Comparison of ENCODE assay signal across 15 mouse cellular contexts in the genomic region with DNA sequence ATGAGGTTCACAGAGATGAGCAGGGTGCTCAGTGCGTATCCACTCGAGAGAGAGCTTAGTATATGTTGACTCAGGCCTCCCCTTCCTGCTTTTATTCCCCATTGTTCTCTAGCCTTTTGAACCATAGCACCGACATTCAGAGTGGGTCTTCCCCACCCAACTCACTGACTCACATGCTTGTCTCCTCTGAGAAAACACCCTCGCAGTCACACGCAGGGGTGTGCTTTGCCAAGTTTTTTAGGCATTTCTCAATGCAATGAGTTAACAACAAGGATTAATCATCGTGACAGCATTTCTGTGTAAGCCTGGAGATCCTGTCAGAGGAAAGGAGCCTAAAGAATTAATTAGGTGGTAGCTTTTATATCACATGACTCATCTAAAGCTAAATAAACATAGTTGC. TPM values are rescaled to one million over a fixed set of nuclear protein-coding genes. Genes with fewer than 3 reads are reported as not detected.
DNase-seq lines count a peak whose midpoint lies in the region; ATAC-seq and TF ChIP-seq lines count a peak whose summit lies in the region.
"Had no signal": no experiment of that assay in that cellular context is flagged by ENCODE, and none has a peak within 500 bp of the region (broad histone marks: within the 10 kb centered on the region; RNA-seq: fewer than 3 reads in every experiment).

No protein-coding gene starts in this region.

- H3K4me2 ChIP-seq in forebrain, postnatal 0 days (ENCODE audit: low read depth): no peak overlapping the region
- H3K4me2 ChIP-seq in forebrain, embryonic 14.5 days (ENCODE audit: low read length): no peak overlapping the region
- H3K4me2 ChIP-seq in stomach, embryonic 16.5 days (ENCODE audit: low read depth, low read length): no peak overlapping the region
- H3K4me2 ChIP-seq: midbrain, embryonic 11.5 days; neural tube, embryonic 15.5 days had no signal

- H3K4me3 ChIP-seq in forebrain, postnatal 0 days (ENCODE audit: low read depth, low read length): no peak overlapping the region
- H3K4me3 ChIP-seq in forebrain, embryonic 14.5 days (ENCODE audit: low read depth, low read length): no peak overlapping the region
- no peak overlapping the region for H3K4me3 ChIP-seq in layer of hippocampus, adult 2 months
- no peak overlapping the region for H3K4me3 ChIP-seq in stomach, embryonic 16.5 days (replicated peaks; ENCODE audit: low read length)
- H3K4me3 ChIP-seq: neural tube, embryonic 15.5 days had no signal

- H3K9ac ChIP-seq in forebrain, postnatal 0 days: no peak overlapping the region
- no peak overlapping the region for H3K9ac ChIP-seq in forebrain, embryonic 14.5 days (ENCODE audit: low read length)
- H3K9ac ChIP-seq in stomach, embryonic 16.5 days (ENCODE audit: low read length): no peak overlapping the region
- H3K9ac ChIP-seq: neural tube, embryonic 15.5 days had no signal

- H3K27ac ChIP-seq in forebrain, postnatal 0 days (ENCODE audit: low read depth, low read length): no peak overlapping the region
- H3K27ac ChIP-seq in forebrain, embryonic 14.5 days (ENCODE audit: low read depth, low read length): no peak overlapping the region
- no peak overlapping the region for H3K27ac ChIP-seq in layer of hippocampus, adult 2 months
- no peak overlapping the region for H3K27ac ChIP-seq in stomach, embryonic 16.5 days (ENCODE audit: low read length)
- H3K27ac ChIP-seq: neural tube, embryonic 15.5 days had no signal

- DNase-seq in forebrain, postnatal 0 days: no peak
- DNase-seq in forebrain, embryonic 14.5 days (ENCODE audit: low spot score): no peak
- DNase-seq in lung, postnatal 10 days: peak; percentile 37
- no peak for DNase-seq in lung, postnatal 25 days (ENCODE audit: low spot score)
- peak; percentile 13 to 63 for DNase-seq in layer of hippocampus, adult 2 months (ENCODE audit: low spot score in 2 of 2)
- no peak for DNase-seq in ovary, postnatal 10 days (ENCODE audit: low spot score)
- DNase-seq: cerebellum, postnatal 25 days; heart, postnatal 10 days; kidney, adult 8-10 months; liver had no signal

- H3K4me1 ChIP-seq in forebrain, postnatal 0 days (ENCODE audit: insufficient read depth): no peaks in the 10 kb centered on the region
- H3K4me1 ChIP-seq in forebrain, embryonic 14.5 days (ENCODE audit: control insufficient read depth, insufficient read depth, low read length): no peaks in the 10 kb centered on the region
- no peaks in the 10 kb centered on the region for H3K4me1 ChIP-seq in stomach, embryonic 16.5 days (ENCODE audit: control insufficient read depth, insufficient read depth, low read length)
- H3K4me1 ChIP-seq: neural tube, embryonic 15.5 days had no signal

- peak; percentile 63; the same call in 1 of the 2 replicates for ATAC-seq in forebrain, postnatal 0 days
- no peak for ATAC-seq in forebrain, embryonic 14.5 days
- 0 out of 2 replicates have a peak, but pooled peaks have one; percentile 33 for ATAC-seq in stomach, embryonic 16.5 days (ENCODE audit: insufficient read depth, low FRiP score)
- ATAC-seq in megakaryocyte-erythroid progenitor cell, adult 5-6 weeks (replicated peaks; ENCODE audit: low FRiP score, low TSS enrichment, poor library complexity, severe bottlenecking): no peak
- ATAC-seq: CD4-positive, CD25-positive, alpha-beta regulatory T cell, adult 4 months had no signal

- no peak for TF ChIP-seq CTCF in forebrain, postnatal 0 days (IDR thresholded peaks at IDR 0.05; ENCODE audit: low read depth)
- no peak for TF ChIP-seq CTCF in layer of hippocampus, adult 2 months (conservative IDR thresholded peaks at IDR 0.05)

- no peaks in the 10 kb centered on the region for H3K9me3 ChIP-seq in forebrain, postnatal 0 days (ENCODE audit: low read length)
- H3K9me3 ChIP-seq in forebrain, embryonic 14.5 days (replicated peaks; ENCODE audit: control insufficient read depth, low read length): no peaks in the 10 kb centered on the region
- H3K9me3 ChIP-seq in stomach, embryonic 16.5 days (replicated peaks; ENCODE audit: control insufficient read depth, low read length): no peaks in the 10 kb centered on the region
- H3K9me3 ChIP-seq: neural tube, embryonic 15.5 days had no signal

- WGBS in forebrain, postnatal 0 days: 41% methylated on average over 6 of the region's 6 CpGs
- 63% methylated on average over 6 of the region's 6 CpGs for WGBS in forebrain, embryonic 14.5 days
- 40% methylated on average over 6 of the region's 6 CpGs for WGBS in stomach, embryonic 16.5 days

- no peaks in the 10 kb centered on the region for H3K27me3 ChIP-seq in forebrain, postnatal 0 days (ENCODE audit: insufficient read depth, low read length)
- H3K27me3 ChIP-seq in forebrain, embryonic 14.5 days (replicated peaks; ENCODE audit: control insufficient read depth, insufficient read depth, low read length): no peaks in the 10 kb centered on the region
- no peaks in the 10 kb centered on the region for H3K27me3 ChIP-seq in stomach, embryonic 16.5 days (ENCODE audit: control insufficient read depth, insufficient read depth, low read length)
- H3K27me3 ChIP-seq: neural tube, embryonic 15.5 days had no signal

- no peaks in the 10 kb centered on the region for H3K36me3 ChIP-seq in forebrain, postnatal 0 days (ENCODE audit: insufficient read depth)
- H3K36me3 ChIP-seq in forebrain, embryonic 14.5 days (ENCODE audit: control insufficient read depth, insufficient read depth, low read length): no peaks in the 10 kb centered on the region
- no peaks in the 10 kb centered on the region for H3K36me3 ChIP-seq in stomach, embryonic 16.5 days (ENCODE audit: control insufficient read depth, insufficient read depth, low read length)
- H3K36me3 ChIP-seq: neural tube, embryonic 15.5 days had no signal

RNA-seq across cellular contexts. Expression of gene Kcnv2, which starts 29.3 kb away (rescaled TPM):
- 0.08 and 0.10 TPM in 2 replicates for total RNA-seq in forebrain, postnatal 0 days (2014; rRNA removed)
- not detected in 2 replicates for polyA plus RNA-seq in forebrain, postnatal 0 days (2015; fragmentation: Nextera tagmentation; extraction: Ambion mirVana)
- not detected in 2 replicates for polyA plus RNA-seq in forebrain, embryonic 14.5 days (2014; fragmentation: Nextera tagmentation; extraction: Ambion mirVana)
- total RNA-seq in layer of hippocampus, adult 2 months (2021): not detected
- 0.05 TPM in 1 of 2 replicates, not detected in the other for polyA plus RNA-seq in stomach, embryonic 16.5 days (2015; fragmentation: Nextera tagmentation; extraction: Ambion mirVana)
- not detected in 2 replicates for total RNA-seq in megakaryocyte-erythroid progenitor cell, adult 5-6 weeks (2014; fragmentation: Nextera tagmentation)
- not detected in 2 replicates for total RNA-seq in megakaryocyte-erythroid progenitor cell, adult 5-6 weeks (2017)
- polyA plus RNA-seq: CD4-positive, CD25-positive, alpha-beta regulatory T cell, adult 4 months; neural tube, embryonic 15.5 days had no signal

Comparison
In these comparisons a context has a peak if more than half of its experiments do, and no peak if none do; other contexts are left out.
1. ATAC-seq: peak in forebrain, postnatal 0 days (single experiment) and stomach, embryonic 16.5 days (single experiment); none in forebrain, embryonic 14.5 days (single experiment) and megakaryocyte-erythroid progenitor cell, adult 5-6 weeks (single experiment).
2. DNase-seq: peak in lung, postnatal 10 days (single experiment) and layer of hippocampus, adult 2 months (2 of 2); none in forebrain, postnatal 0 days (single experiment), forebrain, embryonic 14.5 days (single experiment), lung, postnatal 25 days (single experiment) and ovary, postnatal 10 days (single experiment).